Mouse (Mus musculus) ES-E14 (cell line): ENCODE data around the gene Itpr1.

Experiments used
- CHD2 ChIP-seq: IDR thresholded peaks from 2 replicates; pipeline ENCODE4 v1.6.1; 2014; ENCODE audit warnings: mild to moderate bottlenecking, low read depth, low read length, inconsistent platforms
- HCFC1 ChIP-seq: IDR thresholded peaks from 2 replicates; pipeline ENCODE4 v1.6.1; 2012; ENCODE audit warnings: low read length, inconsistent platforms, borderline replicate concordance; ENCODE audit not compliant: insufficient read depth
- ZC3H11A ChIP-seq: IDR thresholded peaks from 2 replicates; pipeline ENCODE4 v1.6.1; 2012; ENCODE audit warnings: low read depth, mild to moderate bottlenecking, inconsistent platforms, low read length, borderline replicate concordance
- ZNF384 ChIP-seq: IDR thresholded peaks from 2 replicates; pipeline ENCODE4 v1.6.1; 2012; ENCODE audit warnings: low read depth, low read length, inconsistent platforms

DNA sequence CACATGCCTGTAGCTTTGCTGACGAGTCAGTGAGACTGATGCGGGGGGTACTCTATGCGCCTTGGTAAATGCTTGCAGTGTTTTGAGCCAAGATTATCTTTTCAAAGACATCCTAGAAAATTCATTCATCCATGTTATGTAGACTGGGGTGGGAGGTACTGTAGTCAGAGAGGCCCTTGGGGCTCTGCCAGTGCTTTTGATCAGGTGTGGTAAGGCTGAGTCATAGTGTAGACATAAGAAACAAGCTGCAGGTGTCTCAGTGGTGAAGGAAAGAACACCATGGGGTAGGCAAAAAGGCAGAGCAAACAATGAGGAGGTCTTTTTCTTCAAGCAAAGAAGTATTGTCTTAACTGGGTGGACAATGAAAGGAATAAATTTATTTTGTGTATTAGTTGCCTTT is 294.4 kb downstream of the Itpr1 start:
- TF ChIP-seq HCFC1 (no peak), CHD2 (no peak), ZNF384 (no peak), ZC3H11A (no peak)
